Mouse (Mus musculus) adrenal gland, adult 8-10 months (tissue): ENCODE measurements around the gene Rilpl1. TPM values are rescaled to one million over a fixed set of nuclear protein-coding genes. Genes with fewer than 3 reads are reported as not detected.
"Not testable (repeated sequence)": the region's sequence is repeated elsewhere in the genome, so short reads cannot be mapped to it uniquely, and the experiment has no call there.

Source experiments
- DNase-seq: peaks from one replicate; pipeline ENCODE4 v3.0.0; 2022
- total RNA-seq, 4 experiments: library from RNA; stranded (reverse); gene quantifications; 2 replicates each; pipeline ENCODE4 v1.2.4; 2022

Gene Rilpl1
- total RNA-seq, result 10 to 100 TPM; 16.1 to 26.7 (median 21.0) TPM

DNA sequence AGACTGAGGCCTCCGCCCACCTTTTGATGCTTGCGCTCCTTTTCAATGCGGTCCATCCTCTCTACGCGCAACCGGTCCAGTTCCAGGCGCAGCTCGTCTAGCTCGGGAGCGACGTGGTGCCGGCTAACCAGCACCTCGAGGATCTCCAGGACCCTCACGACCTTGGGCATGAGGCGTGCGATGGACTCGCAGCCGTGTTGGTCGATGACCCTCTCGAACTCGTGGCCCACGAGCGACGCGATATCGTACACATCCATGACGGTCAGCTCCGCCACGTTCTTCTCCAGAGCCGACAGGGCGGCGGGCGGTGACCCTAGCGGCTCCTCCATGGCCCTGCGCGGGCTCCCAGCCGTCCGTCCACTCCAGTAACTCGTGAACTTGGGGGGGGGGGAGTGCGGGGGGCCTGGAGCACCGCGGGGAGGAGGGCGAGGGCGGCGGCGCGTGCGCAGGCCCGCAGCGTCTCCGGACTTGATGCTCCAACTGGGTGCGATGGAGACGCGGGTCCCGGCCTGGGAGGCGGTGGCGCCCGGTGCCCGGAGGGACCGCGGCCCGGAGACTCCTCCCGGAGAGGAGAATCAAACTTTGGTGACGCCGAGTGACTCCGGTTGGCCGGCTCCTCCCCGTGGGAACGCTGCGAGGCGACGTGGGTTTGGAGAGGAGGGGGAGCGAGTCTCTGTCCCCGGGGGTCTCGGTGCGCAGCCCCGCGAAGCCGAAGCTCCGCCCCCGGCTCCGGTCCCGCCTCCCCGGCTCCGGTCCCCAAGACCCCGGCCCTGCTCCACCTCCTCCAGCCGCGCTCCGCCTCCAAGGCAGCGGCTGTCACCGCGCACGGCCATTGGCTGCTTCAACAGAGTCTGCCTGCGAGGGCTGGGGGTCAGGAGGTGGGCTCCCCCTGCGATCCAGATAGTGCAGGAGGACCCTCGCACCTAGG is at the start of gene Rilpl1:
Rilpl1 (minus strand) TSS at position 737 of the 928 bp plus-strand sequence.
- DNase-seq, result peak; percentile 71

DNA sequence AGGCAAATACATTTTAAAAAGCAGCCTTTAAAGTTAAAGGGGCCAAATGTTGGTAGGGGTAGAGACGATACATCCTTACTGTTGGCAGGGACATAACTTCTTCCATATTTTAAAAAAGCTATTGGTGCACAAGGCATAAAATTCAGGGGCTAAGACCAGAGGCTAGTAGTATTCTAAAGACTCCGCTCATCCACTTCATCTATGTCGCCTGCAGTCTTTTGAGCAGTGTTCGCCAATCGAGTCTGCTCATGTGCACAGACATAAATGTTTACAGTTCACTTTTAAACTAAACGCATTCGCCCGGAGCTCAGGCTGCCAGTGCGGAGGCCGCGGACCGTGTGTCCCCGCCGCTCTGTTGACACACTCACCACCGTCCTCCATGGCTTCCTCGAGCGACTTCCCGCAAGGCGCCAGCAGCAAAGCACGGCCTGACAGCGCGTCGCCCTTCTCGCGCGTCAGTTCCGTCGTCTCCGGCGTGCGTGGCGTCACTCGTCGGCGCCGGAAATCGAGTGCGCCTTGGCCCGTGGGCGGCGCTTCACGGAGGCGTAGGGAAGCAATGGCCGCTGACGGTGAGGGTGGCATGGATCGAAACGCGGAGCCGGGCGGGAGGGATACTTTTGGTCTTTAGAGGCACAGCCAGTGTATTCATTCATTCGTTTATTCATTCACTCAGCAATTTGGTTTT is 47.6 kb upstream of the Rilpl1 start, which contains the start of the genes Eif2b1 and Gtf2h3:
Eif2b1 (minus strand) TSS at position 499 of the 685 bp plus-strand sequence.
Gtf2h3 (plus strand) TSS at position 508 of the 685 bp plus-strand sequence.
- DNase-seq, result peak; percentile 88

DNA sequence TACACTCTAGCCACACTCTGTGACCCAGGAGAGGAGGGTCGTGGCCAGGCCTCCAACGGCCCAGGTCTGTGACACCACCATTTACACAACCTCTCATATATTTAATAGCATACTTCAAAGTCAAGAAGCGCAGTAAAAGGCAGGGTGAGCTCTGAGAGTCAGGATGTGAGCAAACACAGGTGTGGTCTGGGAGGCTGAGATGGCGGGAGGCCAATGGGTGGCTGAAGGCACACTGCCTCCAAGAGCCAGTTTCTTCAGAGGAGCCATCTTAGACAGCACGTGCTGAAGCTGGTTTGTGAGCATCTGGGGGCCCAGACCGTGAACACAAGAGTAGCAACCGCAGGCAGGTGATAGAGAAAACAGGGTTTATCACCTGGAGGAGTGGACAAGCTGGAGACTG is 44.3 kb upstream of the Rilpl1 start:
- no peak for DNase-seq

DNA sequence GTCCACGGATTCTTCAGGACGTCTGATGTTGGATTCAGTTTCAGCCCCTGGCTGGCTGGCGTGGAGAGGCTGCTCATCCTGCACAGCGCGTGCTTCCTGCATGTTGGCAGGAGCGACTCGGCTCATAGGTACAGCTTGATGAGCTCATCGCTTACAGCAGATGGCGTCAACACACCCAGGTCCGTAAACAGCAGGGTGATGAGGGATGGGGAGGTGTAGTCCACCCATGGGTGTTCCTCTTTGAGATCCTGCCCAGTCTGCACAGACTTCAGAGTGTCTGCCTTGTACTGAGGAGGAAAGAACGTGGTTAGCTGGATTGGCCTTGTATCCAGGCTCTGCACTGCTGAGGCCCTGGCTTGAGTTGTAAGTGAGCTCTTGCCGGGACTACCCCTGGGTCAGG is 39.9 kb upstream of the Rilpl1 start:
- DNase-seq, result no peak

DNA sequence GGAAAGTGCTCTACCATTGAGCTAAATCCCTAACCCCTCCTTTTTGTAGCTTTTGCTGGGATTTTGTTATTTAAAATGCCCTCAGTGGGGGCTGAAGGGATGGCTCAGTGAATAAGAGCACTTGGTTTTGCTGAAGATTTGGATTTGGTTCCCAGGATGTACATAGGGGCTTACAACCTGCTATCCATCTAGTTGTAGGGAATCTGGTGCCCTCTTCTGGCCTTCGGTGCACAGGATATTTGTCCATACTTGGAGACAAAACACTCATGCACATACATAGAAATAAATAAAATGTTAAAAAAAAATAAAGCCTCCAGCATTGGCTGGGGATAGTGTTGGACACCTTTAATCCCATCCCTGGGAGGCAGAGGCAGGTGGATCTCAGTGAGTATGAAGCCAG is 24.0 kb upstream of the Rilpl1 start:
- no peak for DNase-seq

DNA sequence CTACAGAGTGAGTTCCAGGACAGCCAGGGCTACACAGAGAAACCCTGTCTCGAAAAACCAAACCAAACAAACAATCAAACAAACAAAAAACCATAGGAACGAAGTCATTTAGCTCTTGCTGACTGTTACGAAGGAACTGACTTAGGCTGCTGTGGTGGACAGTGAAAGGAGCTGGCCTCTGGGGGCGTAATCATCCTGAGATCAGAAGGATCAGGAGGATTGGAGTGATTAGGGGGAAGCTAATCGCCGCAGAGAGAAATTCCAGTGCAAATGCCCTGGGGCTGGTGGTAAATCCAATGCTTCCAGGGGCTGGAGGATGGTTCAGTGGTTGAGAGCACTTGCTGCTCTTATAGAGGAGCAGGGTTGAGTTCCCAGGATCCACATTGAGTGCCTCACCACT is 22.4 kb upstream of the Rilpl1 start:
- no peak for DNase-seq

DNA sequence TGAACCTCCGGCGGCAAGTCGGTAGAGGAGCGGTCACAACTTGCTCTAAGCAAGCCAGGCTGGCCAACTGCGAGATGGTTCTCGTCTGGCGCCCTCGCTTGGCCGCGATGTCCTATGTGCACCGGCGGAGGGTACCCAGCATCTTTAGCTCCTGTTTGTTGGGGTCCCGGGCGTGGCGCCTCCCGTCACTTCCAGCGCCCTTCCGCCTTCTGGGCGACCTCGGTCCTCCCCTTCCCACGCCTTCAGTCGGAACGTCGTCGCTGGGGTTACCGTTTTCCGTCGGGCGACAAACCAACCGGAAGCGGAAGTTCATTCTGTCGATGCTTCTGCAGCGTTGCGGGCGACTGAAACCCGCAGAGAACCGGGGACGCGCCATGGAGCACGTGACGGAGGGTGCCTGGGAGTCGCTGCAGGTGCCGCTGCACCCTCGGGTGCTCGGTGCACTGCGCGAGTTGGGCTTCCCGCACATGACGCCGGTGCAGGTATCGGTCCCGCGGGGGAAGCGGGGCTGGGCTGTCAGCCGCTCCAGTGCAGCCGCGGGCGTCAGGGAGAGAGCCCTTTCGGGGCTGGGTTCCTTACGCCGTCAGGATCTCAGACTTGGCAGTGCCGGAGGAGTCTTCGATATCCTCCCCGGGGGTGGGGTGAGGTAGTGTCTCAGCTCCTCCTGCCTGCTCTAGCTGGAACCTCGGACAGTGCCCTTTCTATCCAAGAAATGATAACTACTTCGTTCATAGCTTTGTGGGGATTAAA is 21.5 kb upstream of the Rilpl1 start, which contains the start of gene Ddx55:
Ddx55 (plus strand) TSS at position 307 of the 750 bp plus-strand sequence.
- peak; percentile 87 for DNase-seq

DNA sequence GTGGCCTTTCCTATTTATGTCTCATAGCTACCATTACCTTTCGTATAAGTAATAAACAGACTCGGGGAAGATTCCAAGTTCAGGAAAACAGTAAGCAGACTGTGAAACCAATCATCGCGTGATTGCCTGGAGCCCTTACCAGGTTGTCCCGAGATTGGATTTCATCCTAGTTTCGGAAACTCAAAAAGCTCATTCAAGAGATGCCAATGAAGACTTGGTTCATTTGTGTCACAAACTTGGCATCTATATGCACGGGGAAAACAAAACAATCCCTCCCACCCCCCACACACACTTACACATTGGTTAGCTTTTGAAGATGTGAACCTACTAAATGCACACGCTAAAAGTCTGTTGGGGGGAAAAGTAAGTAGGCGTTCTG is 20.9 kb upstream of the Rilpl1 start:
- DNase-seq, result no peak

DNA sequence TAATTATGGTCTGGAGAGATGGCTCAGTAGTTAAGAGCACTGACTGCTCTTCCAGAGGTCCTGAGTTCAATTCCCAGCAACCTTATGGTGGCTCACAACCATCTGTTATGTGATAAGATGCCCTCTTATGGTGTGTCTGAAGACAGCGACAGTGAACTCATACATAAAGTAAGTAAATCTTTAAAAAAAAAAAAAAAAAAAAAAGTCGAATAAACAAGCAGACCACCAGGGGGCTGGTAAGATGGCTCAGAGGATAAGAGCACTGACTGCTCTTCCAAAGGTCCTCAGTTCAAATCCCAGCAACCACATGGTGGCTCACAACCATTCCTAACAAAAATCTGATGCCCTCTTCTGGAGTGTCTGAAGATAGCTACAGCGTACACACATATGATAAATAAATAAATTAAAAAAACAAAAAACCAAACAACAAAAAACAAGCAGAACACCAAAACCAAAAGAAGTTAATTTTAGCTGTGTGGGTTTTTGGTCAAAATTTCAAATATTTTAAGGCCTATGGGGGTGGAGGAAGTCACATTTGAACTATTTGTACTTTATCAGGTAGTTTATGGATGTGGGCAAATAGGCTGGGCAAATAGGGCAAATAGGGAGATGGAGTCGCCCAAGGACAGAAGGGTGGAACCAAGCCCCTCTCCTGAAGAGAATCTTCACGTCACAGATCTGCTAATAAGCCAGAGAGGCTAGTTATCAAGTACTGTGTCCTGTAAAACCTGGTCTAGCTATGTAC is 20.3 kb upstream of the Rilpl1 start:
- DNase-seq, result not testable (repeated sequence)

DNA sequence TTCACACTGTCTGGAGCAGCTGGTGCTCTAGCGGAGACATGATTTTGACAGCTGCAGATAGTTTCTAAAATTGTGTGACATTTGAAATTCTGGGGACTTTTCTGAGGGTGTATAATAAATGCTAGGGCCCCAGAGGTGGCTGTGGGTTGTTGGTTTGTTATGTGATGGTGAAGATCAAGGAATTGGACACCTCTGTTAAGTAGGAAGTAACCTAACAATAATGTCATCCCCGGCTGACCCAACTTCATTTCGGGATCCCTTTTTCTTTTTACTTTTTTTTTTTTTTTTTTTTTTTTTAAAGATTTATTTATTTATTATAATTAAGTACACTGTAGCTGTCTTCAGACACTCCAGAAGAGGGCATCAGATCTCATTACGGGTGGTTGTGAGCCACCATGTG is 19.5 kb upstream of the Rilpl1 start:
- not testable (repeated sequence) for DNase-seq

DNA sequence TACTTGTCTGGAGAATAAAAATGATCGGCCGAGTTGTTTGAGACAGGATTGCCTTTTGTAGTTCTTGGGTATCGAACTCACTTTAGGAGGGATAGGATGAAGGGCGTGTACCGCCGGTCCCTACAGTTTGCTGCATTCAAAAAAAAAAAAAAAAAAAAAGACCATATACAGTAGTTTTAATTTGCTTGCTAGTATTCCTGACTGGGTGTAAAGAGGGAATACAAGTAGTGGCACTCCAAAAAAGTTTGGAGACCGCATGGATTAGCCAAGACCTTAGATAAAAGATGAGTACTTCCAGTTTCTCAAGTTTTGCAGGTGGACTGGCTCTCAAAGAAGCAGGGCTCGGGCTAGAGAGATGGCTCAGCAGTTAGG is 10.4 kb upstream of the Rilpl1 start:
- DNase-seq, result no peak

DNA sequence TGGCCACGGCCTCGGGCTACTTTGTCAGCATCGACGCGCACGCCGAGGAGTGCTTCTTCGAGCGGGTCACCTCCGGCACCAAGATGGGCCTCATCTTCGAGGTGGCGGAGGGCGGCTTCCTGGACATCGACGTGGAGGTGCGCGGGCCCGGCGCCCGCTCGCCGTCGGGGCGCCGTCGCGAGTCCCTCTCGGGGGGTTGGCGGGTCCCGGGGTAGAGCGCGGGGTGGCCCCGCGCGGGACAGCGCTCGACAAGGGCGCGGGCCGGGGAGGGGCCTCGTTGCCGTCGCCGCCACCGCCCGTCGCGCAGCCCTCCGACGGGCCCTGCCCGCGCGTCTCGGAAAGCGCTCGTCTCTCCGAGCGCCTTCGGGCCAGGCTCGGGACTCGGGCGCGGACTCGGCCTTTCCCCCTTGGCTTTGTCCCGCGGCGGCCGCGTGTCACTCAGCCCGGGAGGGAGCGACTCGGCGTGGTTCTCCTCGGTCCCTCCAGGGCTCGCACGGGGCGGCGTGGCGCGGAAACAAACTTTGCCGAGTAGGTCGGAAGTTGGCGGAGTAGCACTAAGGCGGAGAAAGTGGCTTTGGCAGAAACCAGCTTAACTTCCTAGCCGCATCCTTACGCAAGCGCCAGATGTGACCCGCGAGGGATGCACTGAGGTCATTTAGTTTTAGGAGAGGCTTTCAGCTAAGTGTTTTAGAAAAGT is 9.9 kb upstream of the Rilpl1 start:
- peak; percentile 72 for DNase-seq

DNA sequence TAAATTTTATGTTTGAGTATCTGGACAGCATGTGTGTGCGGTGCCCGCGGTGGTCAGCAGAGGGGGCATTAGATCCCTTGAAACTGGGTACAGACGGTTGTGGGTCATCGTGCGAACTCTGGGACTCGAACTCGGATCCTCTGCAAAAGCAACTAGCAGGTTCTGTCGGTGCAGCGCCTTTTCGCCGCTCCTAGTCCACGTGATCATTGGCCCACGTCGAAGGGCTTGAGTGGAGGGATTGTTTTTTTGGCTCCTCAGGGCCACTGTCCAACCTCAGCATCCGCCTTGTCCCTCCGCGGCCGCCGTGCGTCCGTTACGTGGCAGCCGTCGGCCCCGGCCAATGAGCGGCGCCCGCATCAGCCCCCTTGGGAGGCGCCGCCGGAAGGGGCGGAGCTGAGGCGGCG is 9.2 kb upstream of the Rilpl1 start, which contains the start of gene Tmed2:
Tmed2 (plus strand) TSS at position 313 of the 404 bp plus-strand sequence.
- DNase-seq, result peak; percentile 95

DNA sequence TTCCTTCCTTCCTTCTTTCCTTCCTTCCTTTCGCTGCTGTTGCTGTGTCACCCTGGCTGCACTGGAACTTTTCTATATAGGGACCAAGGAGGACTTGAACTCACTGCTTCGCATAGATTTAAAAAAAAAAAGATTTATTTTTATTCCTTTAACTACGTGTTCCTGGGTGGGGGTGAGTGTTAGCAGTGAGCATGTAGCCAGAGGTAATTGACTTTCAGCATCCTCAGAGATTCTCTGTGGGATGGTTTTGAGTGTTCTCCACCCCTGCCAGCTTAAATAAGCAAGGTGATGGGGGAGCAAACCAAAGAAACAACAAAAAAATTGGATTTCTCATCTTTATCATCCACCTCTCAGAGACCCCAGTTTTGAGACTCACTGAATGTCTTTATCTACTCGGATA is 8.7 kb upstream of the Rilpl1 start:
- no peak for DNase-seq

DNA sequence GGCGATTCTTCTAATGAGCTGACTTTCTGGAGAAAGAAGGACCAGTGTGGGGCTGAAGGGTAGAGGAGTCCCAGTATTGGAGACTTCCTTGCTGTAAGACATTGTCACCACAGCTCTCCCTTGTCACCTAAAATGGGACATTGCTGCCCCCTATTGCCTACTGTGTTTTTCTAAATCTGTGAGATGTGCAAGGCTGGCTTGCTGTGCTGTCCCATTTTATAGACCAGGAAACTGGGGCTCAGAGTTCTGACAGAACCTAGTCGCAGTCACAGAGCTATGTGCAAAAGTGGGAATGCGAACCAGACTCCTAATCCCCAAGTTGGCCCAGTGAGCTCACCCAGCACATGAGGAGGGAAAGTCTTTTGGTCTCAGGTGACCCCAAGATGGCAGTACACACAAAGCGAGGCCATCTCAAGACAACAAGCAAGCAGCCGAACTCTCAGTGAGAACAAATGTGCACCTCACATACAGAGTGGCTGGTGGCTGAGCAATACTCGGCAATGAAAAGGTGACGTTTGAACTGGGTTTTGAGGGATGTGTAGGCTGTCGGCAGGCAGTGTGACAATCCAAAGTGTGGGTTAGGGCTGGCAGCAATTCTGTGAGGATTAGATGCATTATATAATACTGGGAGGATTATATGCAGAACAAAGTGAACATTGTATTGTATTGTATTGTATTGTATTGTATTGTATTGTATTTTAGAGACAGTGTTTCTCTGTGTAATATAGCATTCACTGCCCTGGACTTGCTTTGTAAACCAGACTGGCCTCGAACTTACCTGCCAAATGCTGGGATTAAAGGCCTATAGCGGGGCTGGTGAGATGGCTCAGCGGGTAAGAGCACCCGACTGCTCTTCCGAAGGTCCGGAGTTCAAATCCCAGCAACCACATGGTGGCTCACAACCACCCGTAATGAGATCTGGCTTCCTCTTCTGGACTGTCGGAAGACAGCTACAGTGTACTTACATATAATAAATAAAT is 7.9 kb upstream of the Rilpl1 start:
- DNase-seq, result peak; percentile 50

DNA sequence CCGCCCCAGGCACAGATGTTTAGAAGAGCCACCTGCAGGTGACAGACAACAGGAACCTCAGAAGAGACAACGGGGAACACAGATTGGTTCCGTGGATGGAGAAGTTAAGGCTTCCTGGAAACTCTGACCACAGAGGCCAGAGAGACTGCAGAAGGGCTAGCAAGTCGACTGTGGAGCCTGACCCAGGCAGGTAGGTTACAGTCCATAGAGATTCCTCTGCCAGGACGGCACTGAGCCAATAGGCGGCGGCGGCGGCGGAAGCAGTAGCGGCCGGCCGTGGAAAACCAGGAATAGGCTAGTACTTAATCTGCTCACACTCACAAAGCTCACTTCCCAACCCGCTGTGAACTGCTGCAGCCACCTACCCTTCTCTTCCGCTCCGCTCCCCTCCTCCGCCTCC is 5.6 kb upstream of the Rilpl1 start:
- DNase-seq, result no peak

DNA sequence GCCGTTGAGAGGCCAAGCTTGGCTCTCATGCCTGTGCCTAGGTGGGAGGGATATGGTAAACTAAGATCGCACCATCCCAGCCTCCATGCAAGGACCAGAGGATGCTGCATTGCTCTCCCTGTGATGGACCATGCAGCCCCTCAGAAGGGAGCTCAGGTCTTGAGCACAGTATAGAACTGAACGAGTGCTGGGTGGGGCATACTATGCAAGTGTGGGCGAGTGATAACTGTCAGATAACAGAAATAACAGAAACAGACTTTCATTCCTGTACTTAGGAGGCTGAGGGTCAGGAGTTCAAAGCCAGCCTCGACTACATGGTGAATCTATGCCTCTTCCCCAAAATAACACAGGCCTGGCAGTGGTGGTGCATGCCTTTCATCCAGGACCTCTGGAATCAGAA is 3.8 kb upstream of the Rilpl1 start:
- no peak for DNase-seq

DNA sequence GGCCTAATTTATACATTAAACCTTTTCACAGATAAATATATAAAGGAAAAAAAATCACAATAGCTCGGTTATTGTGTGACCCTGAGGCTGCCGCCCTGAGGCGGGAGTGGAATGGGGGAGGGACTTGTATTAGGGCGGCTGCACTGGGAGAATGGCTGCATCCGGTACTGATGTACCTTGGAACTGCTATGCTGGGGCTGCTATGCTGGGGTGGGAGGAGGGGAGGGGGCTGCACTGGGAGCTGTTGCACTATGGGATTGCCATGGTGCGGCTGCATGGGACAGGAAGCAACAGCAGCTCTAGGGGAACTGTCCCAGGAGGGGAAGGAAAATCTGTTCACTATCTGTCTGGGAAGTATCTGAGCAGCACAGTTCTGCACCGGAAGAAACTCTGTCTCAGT is 1.3 kb upstream of the Rilpl1 start:
- DNase-seq, result no peak

DNA sequence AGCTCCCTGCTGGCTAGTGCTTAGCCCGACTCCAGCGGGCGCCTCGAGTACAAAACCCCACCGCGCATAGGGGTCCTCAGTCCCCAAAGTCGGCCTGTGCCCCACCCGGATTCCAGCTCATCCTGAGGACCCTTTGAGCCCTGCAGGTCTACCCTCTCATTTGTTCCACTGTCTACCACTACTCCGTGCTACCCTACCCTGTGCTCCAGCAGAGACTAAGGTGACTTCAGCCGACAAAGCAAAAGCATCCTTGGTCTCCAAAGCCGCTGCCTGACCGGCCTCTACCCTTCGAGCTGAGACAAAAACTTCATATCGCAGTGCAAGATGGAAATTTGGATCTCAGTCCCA is 366 bp upstream of the Rilpl1 start:
- DNase-seq, result no peak

DNA sequence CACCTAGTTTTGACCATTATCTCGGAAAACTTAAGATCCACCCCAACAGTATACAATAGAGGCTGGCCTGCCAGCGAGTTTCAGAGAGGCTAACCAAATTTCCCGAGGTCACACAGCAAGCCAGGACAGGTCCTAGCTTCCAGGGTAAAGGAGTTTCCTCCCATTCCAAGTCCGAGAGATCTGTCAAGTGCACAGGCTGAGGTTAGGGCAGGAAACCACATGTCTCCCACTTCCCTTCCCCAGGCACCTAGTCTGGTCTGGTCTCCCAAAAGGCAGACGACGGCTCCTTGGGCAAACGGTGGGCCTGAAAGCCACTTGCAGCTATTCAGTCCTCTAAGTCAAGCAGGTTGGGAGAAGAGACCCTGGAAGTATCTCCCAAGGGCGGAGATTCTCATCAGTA is 1.5 kb downstream of the Rilpl1 start:
- no peak for DNase-seq
